Mouse (Mus musculus): Measurements from ENCODE around the gene Insl6. TPM values are rescaled to one million over a fixed set of nuclear protein-coding genes. Genes with fewer than 3 reads are reported as not detected.
A peak's percentile ranks its signal among the peaks of the same experiment; 100 is the strongest.

The Insl6 gene
- polyA plus RNA-seq, 1 experiment from 2014 or later = 5.0 TPM

- Histone ChIP-seq H3K4me3 (no peak overlapping the region), H3K27me3 (no peaks in the 10 kb centered on the region), H3K4me2 (no peak overlapping the region), H3K9me3 (no peaks in the 10 kb centered on the region), H3K27ac (no peak overlapping the region), H3K36me3 (no peaks in the 10 kb centered on the region; the same call in 1 of the 2 replicates), H3K9ac (no peak overlapping the region), H3K4me1 (no peaks in the 10 kb centered on the region)
- no peak for ATAC-seq (ENCODE audit: insufficient number of reproducible peaks, low FRiP score, low TSS enrichment, low read depth)
- WGBS = 55% methylated on average over 5 of the region's 5 CpGs
Observed at GRCm38 (mm10) chr19:29350991-29351390, 25.8 kb upstream of the Insl6 start.

- Histone ChIP-seq H3K4me1 (no peaks in the 10 kb centered on the region), H3K4me3 (no peak overlapping the region), H3K4me2 (no peak overlapping the region), H3K27ac (no peak overlapping the region), H3K36me3 (no peaks in the 10 kb centered on the region; the same call in 1 of the 2 replicates), H3K27me3 (no peaks in the 10 kb centered on the region), H3K9me3 (no peaks in the 10 kb centered on the region), H3K9ac (no peak overlapping the region)
- WGBS = 77% methylated on average over 6 of the region's 6 CpGs
- ATAC-seq (ENCODE audit: insufficient number of reproducible peaks, low FRiP score, low TSS enrichment, low read depth) = no peak
Observed at GRCm38 (mm10) chr19:29345636-29346035, 20.5 kb upstream of the Insl6 start.

DNA sequence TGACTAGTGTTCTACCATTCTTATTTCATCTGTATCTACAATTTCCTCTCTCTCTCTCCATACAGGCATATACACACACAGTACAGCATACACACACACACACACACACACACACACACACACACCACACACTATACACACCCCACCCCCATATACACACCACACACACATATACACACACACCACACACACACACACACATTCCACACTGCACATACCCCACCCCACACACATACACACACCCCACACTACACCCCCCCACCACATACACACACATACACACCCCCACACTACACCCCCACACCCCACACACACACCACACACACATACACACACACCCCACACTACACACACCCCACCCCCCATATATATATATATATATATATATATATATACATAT, 19.7 kb upstream of the Insl6 start:
- no peaks in the 10 kb centered on the region for H3K36me3 ChIP-seq
- H3K4me1 ChIP-seq = no peaks in the 10 kb centered on the region
- no peak for ATAC-seq (ENCODE audit: insufficient number of reproducible peaks, low FRiP score, low TSS enrichment, low read depth)
- no peak overlapping the region for H3K4me2 ChIP-seq
- no peak overlapping the region for H3K9ac ChIP-seq
- H3K9me3 ChIP-seq = no peaks in the 10 kb centered on the region
- H3K27me3 ChIP-seq = no peaks in the 10 kb centered on the region
- no peak overlapping the region for H3K27ac ChIP-seq
- H3K4me3 ChIP-seq = no peak overlapping the region

DNA sequence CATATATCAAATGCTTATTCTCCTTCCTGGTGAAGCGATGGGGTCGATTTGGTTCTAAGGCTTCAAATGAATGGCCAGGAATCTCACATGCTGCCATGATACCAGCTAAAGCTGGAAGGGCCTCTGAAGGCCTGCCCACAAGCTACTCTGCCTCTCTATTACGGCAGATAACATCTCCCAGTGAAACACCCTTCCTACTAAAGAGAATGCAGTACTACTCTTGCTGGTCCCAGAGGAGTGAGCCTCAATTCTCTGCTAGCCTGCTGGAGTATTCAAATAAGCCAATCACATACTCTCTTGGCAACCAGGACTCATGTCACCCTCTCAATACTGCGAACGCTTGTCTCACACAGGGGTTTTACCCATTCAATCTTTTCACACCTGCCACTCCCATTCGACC, 17.1 kb upstream of the Insl6 start:
- Histone ChIP-seq H3K36me3 (no peaks in the 10 kb centered on the region), H3K4me2 (no peak overlapping the region), H3K4me3 (no peak overlapping the region), H3K9me3 (no peaks in the 10 kb centered on the region), H3K27me3 (no peaks in the 10 kb centered on the region), H3K9ac (no peak overlapping the region), H3K27ac (no peak overlapping the region), H3K4me1 (no peaks in the 10 kb centered on the region)
- 74% methylated on average over 6 of the region's 6 CpGs for WGBS
- no peak for ATAC-seq (ENCODE audit: insufficient number of reproducible peaks, low FRiP score, low TSS enrichment, low read depth)

DNA sequence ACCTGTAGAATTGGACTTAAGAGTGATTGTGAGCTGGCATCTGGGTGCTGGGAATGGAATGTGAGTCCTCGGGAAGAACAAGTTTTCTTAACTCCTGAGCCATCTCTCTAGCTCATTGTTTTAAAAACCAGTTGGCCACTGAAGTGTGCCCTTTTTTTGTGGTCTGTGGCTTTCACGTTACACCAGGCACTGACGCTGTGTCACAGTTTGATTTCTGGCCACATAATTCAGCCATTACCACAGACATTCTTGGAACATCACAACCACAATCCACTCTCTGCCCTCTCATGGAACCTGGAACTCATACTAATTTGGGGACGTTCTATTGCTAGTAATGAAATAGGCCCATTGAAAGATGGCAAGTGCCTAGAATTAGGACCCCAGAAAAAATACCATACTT, 15.9 kb upstream of the Insl6 start:
- H3K36me3 ChIP-seq = no peaks in the 10 kb centered on the region
- H3K4me3 ChIP-seq = no peak overlapping the region
- H3K27ac ChIP-seq = no peak overlapping the region
- WGBS = 72% methylated on average over 4 of the region's 4 CpGs
- H3K9ac ChIP-seq = no peak overlapping the region
- no peak overlapping the region for H3K4me2 ChIP-seq
- no peaks in the 10 kb centered on the region for H3K27me3 ChIP-seq
- no peaks in the 10 kb centered on the region for H3K4me1 ChIP-seq
- ATAC-seq (ENCODE audit: insufficient number of reproducible peaks, low FRiP score, low TSS enrichment, low read depth) = no peak
- H3K9me3 ChIP-seq = no peaks in the 10 kb centered on the region

DNA sequence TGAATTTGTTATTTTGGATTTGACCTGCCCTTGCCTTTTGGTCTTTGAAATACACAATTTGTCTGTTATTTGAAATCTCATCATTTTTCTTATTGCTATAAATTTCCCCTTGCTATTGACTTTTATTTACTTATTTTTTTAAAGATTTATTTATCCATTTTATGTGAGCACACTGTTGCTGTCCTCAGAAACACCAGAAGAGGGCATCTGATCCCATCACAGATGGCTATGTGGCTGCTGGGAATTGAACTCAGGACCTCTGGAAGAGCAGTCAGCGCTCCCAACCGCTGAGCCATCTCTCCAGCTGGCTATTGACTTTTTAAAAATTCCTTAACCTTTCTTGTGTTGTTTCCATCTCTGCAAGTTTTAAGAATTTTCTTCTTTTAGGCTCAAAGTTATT, 11.5 kb upstream of the Insl6 start:
- Histone ChIP-seq H3K27me3 (no peaks in the 10 kb centered on the region), H3K36me3 (no peaks in the 10 kb centered on the region), H3K4me1 (peaks cover 7% of the 10 kb centered on the region), H3K9ac (no peak overlapping the region), H3K9me3 (no peaks in the 10 kb centered on the region), H3K4me2 (no peak overlapping the region), H3K27ac (no peak overlapping the region), H3K4me3 (no peak overlapping the region)
- 87% methylated on average over 2 of the region's 2 CpGs for WGBS
- no peak for ATAC-seq (ENCODE audit: insufficient number of reproducible peaks, low FRiP score, low TSS enrichment, low read depth)

DNA sequence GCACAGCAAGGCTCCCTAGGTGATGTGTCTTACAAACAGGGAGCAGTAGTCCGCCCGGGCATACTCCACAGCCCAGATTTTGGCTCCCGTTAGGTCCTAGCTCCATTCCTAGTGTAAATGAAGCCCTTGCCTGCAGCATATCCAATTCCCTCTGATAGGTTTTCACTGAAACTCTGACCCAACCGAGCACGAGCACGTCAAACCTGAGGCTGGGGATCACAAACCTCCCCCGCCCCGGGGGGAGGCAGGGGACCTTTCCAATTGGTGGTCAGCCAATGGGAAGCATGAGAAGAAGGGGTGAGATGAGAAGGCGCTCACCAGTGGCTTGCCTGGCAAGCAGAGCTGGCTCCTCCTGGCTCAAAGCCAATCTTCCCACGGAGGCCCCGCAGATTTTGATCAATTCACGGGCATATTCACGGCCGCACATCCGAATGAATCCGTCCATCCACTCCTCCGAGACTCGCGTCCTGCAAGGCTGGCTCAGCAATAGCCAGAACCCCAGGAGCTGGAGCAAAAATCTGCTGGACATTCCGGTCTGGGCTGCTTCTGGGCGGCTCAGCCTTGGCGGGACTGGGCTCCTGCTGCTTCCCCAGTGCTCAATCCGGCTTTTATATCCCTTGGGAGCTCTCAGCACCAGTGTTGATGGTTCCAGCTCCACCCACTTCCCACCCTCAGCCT, 9.1 kb upstream of the Insl6 start, which contains the start of gene Rln1:
TSS of gene Rln1 (minus strand) at position 603 of the 678 bp plus-strand sequence.
- WGBS = 1% methylated on average over 23 of the region's 23 CpGs
- no peaks in the 10 kb centered on the region for H3K36me3 ChIP-seq
- no peak for ATAC-seq (ENCODE audit: insufficient number of reproducible peaks, low FRiP score, low TSS enrichment, low read depth)

GRCm38 (mm10) chr19:29326822-29327552, 1.8 kb upstream of the Insl6 start:
- Histone ChIP-seq H3K4me2 (no peak overlapping the region), H3K27me3 (no peaks in the 10 kb centered on the region), H3K9ac (no peak overlapping the region), H3K4me3 (no peak overlapping the region), H3K36me3 (no peaks in the 10 kb centered on the region), H3K4me1 (0 out of 2 replicates have a peak, but pooled peaks cover 4% of the 10 kb centered on the region), H3K27ac (no peak overlapping the region), H3K9me3 (no peaks in the 10 kb centered on the region)
- no peak for ATAC-seq (ENCODE audit: insufficient number of reproducible peaks, low FRiP score, low TSS enrichment, low read depth)
- 87% methylated on average over 13 of the region's 13 CpGs for WGBS

More for the DNA sequence above, 9.1 kb upstream of the Insl6 start, which contains the start of gene Rln1:
- Histone ChIP-seq H3K9ac (peak within 1 kb of the TSS; percentile 39), H3K9me3 (no peaks in the 10 kb centered on the region), H3K4me3 (peak within 1 kb of the TSS; percentile 39), H3K4me2 (peak within 1 kb of the TSS; percentile 76), H3K27ac (no peak within 1 kb of the TSS), H3K4me1 (peaks cover 7% of the 10 kb centered on the region), H3K27me3 (no peaks in the 10 kb centered on the region)

DNA sequence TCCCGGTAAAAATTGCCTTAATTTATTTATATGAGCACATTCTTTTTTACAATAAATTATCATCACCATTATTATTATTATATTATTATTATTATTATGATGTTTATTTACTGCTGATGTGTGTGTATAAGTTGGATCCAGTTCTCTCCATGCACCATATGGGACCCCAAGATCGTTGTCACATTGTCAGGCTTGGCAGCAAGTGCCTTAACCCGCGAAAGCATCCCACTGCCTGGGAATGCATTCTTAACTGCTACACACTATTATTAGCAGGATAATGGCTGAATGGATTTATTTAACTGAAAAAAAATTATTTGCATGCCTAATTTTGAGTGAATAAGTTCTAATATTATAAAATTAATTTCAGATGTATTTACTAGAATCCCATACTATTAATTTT, 1.2 kb upstream of the Insl6 start:
- Histone ChIP-seq H3K9ac (no peak overlapping the region), H3K4me2 (no peak overlapping the region), H3K27ac (no peak overlapping the region), H3K4me1 (0 out of 2 replicates have a peak, but pooled peaks cover 4% of the 10 kb centered on the region), H3K4me3 (no peak overlapping the region), H3K27me3 (no peaks in the 10 kb centered on the region), H3K9me3 (no peaks in the 10 kb centered on the region), H3K36me3 (no peaks in the 10 kb centered on the region)
- no peak for ATAC-seq (ENCODE audit: insufficient number of reproducible peaks, low FRiP score, low TSS enrichment, low read depth)
- 87% methylated on average over 4 of the region's 4 CpGs for WGBS

DNA sequence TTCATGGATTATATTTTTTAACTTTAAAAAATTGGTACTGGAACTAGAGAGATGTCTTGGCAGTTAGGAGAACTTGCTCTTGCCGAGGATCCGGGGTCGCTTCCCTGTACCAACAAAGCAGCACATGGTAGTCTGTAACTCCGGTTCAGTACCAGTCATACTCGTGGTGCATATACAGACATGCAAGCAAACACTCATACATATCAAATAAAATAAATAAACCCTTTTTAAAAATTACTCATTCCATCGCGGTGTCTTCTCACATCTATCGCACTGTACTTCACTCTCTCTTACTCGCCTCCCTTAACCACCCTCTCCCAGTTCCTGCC, 660 bp upstream of the Insl6 start:
- H3K4me2 ChIP-seq = peak overlapping the region; percentile 60
- no peak overlapping the region for H3K9ac ChIP-seq
- 0 out of 2 replicates have a peak overlapping the region, but pooled peaks have one; percentile 50 for H3K27ac ChIP-seq
- H3K4me3 ChIP-seq = peak overlapping the region; percentile 42
- H3K4me1 ChIP-seq = 0 out of 2 replicates have a peak, but pooled peaks cover 4% of the 10 kb centered on the region
- no peaks in the 10 kb centered on the region for H3K36me3 ChIP-seq
- H3K9me3 ChIP-seq = no peaks in the 10 kb centered on the region
- ATAC-seq (ENCODE audit: insufficient number of reproducible peaks, low FRiP score, low TSS enrichment, low read depth) = no peak
- WGBS = 56% methylated on average over 9 of the region's 9 CpGs
- no peaks in the 10 kb centered on the region for H3K27me3 ChIP-seq

GRCm38 (mm10) chr19:29323416-29324049, 1.6 kb downstream of the Insl6 start:
- H3K27ac ChIP-seq = no peak overlapping the region
- no peak overlapping the region for H3K4me2 ChIP-seq
- H3K9ac ChIP-seq = no peak overlapping the region
- 56% methylated on average over 8 of the region's 8 CpGs for WGBS
- H3K9me3 ChIP-seq = no peaks in the 10 kb centered on the region
- H3K36me3 ChIP-seq = no peaks in the 10 kb centered on the region
- H3K4me1 ChIP-seq = 0 out of 2 replicates have a peak, but pooled peaks cover 4% of the 10 kb centered on the region
- no peak for ATAC-seq (ENCODE audit: insufficient number of reproducible peaks, low FRiP score, low TSS enrichment, low read depth)
- no peak overlapping the region for H3K4me3 ChIP-seq
- H3K27me3 ChIP-seq = no peaks in the 10 kb centered on the region

DNA sequence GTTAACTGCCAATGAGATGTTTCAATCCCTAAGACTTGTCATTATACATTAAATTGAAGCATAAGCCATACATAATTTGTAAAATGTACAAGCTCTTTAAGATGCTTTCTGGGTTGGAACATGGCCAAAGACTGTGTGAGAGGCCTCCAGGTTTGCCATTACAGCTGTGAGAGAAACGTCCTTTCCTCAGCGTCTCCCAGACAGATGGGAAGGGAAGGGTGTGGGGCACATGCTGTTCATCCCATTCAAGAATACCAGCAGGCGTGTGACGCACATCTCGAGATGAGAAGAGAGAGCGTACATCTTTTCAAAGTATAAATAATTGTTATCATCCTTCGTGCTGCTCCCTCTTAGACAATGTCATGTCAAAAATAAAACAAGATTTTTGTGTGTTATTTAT, 12.5 kb downstream of the Insl6 start:
- no peak overlapping the region for H3K27ac ChIP-seq
- peaks cover 7% of the 10 kb centered on the region; the same call in 1 of the 2 replicates for H3K9me3 ChIP-seq
- no peaks in the 10 kb centered on the region for H3K27me3 ChIP-seq
- H3K36me3 ChIP-seq = peaks cover 31% of the 10 kb centered on the region
- ATAC-seq (ENCODE audit: insufficient number of reproducible peaks, low FRiP score, low TSS enrichment, low read depth) = no peak
- no peak overlapping the region for H3K9ac ChIP-seq
- no peak overlapping the region for H3K4me3 ChIP-seq
- WGBS = 75% methylated on average over 7 of the region's 7 CpGs
- H3K4me1 ChIP-seq = no peaks in the 10 kb centered on the region
- H3K4me2 ChIP-seq = no peak overlapping the region
